Mouse (Mus musculus) liver, embryonic 15.5 days (tissue): ENCODE measurements around the gene B4galnt2. TPM values are rescaled to one million over a fixed set of nuclear protein-coding genes. Genes with fewer than 3 reads are reported as not detected.
"Not testable (repeated sequence)": the region's sequence is repeated elsewhere in the genome, so short reads cannot be mapped to it uniquely, and the experiment has no call there.

Source experiments
- ATAC-seq: fragments of 200-750 bp; cut with Nextera tagmentation; 2 replicates; pipeline ENCODE4 v1.8.0; 2017; ENCODE audit warnings: moderate number of reproducible peaks, mild to moderate bottlenecking, moderate library complexity; ENCODE audit not compliant: insufficient read depth
- H3K27ac ChIP-seq: fragments of 300-500 bp; sonication (generic); replicated peaks from 2 replicates; pipeline ENCODE4 v1.5.1; 2015; ENCODE audit warnings: mild to moderate bottlenecking, inconsistent platforms
- H3K27me3 ChIP-seq: fragments of 300-500 bp; sonication (generic); 2 replicates; pipeline ENCODE4 v1.6.1; 2015; ENCODE audit warnings: mild to moderate bottlenecking, inconsistent platforms
- H3K36me3 ChIP-seq: fragments of 300-500 bp; sonication (generic); replicated peaks from 2 replicates; pipeline ENCODE4 v1.6.1; 2015; ENCODE audit warnings: moderate library complexity, mild to moderate bottlenecking, inconsistent platforms
- H3K4me1 ChIP-seq: fragments of 300-500 bp; sonication (generic); replicated peaks from 2 replicates; pipeline ENCODE4 v1.6.1; 2015; ENCODE audit warnings: inconsistent platforms
- H3K4me2 ChIP-seq: fragments of 300-500 bp; sonication (generic); 2 replicates; pipeline ENCODE4 v1.6.1; 2015; ENCODE audit warnings: moderate library complexity, mild to moderate bottlenecking, inconsistent platforms
- H3K4me3 ChIP-seq: fragments of 300-500 bp; sonication (generic); replicated peaks from 2 replicates; pipeline ENCODE4 v1.5.1; 2015; ENCODE audit warnings: mild to moderate bottlenecking, inconsistent platforms
- H3K9ac ChIP-seq: fragments of 300-500 bp; sonication (generic); 2 replicates; pipeline ENCODE4 v1.6.1; 2015; ENCODE audit warnings: moderate library complexity, mild to moderate bottlenecking, inconsistent platforms
- H3K9me3 ChIP-seq: fragments of 300-500 bp; sonication (generic); replicated peaks from 2 replicates; pipeline ENCODE4 v1.6.1; 2016; ENCODE audit warnings: inconsistent platforms
- WGBS: fragments of 180-500 bp; shearing (Covaris S2); methylation state at CpG from one replicate; pipeline ENCODE4 v1.1.7; 2015; ENCODE audit warnings: mixed read lengths; ENCODE audit not compliant: insufficient replicate concordance; 5-methylcytosine and 5-hydroxymethylcytosine counted together
- polyA plus RNA-seq: library from polyadenylated mRNA; unstranded; fragments of >200 nt; fragmentation: Nextera tagmentation; extraction: Ambion mirVana; gene quantifications from 2 replicates; pipeline ENCODE4 v1.2.1, GENCODE M21; 2015

B4galnt2 gene
- polyA plus RNA-seq, 1 experiment from 2014 or later = 0.20 TPM

- 31% methylated on average over 14 of the region's 14 CpGs for WGBS
- H3K27me3 ChIP-seq = peaks cover 6% of the 10 kb centered on the region; the same call in 1 of the 2 replicates
- H3K9me3 ChIP-seq = no peaks in the 10 kb centered on the region
- H3K36me3 ChIP-seq = no peaks in the 10 kb centered on the region
- ATAC-seq = no peak
- H3K4me2 ChIP-seq = peak overlapping the region; percentile 43
- no peaks in the 10 kb centered on the region for H3K4me1 ChIP-seq
- H3K4me3 ChIP-seq = peak overlapping the region; percentile 32; the same call in 1 of the 2 replicates
- H3K27ac ChIP-seq = no peak overlapping the region
- no peak overlapping the region for H3K9ac ChIP-seq
These were observed 18.1 kb downstream of the B4galnt2 start for GRCm38 (mm10) chr11:95896446-95897179.

GRCm38 (mm10) chr11:95890462-95891051, 24.1 kb downstream of the B4galnt2 start:
- Histone ChIP-seq H3K4me1 (no peaks in the 10 kb centered on the region), H3K9me3 (no peaks in the 10 kb centered on the region), H3K27ac (no peak overlapping the region), H3K4me3 (no peak overlapping the region), H3K9ac (no peak overlapping the region), H3K27me3 (0 out of 2 replicates have a peak, but pooled peaks cover 3% of the 10 kb centered on the region), H3K4me2 (no peak overlapping the region), H3K36me3 (no peaks in the 10 kb centered on the region)
- WGBS = 57% methylated on average over 2 of the region's 2 CpGs
- ATAC-seq = no peak

- 71% methylated on average over 2 of the region's 2 CpGs for WGBS
- not testable (repeated sequence) for H3K4me1 ChIP-seq, H3K27ac ChIP-seq, H3K4me3 ChIP-seq, H3K4me2 ChIP-seq, ATAC-seq, H3K36me3 ChIP-seq, H3K27me3 ChIP-seq, H3K9me3 ChIP-seq, H3K9ac ChIP-seq
These were observed 34.8 kb downstream of the B4galnt2 start for GRCm38 (mm10) chr11:95879861-95880260.

- Histone ChIP-seq H3K9ac (no peak overlapping the region), H3K27me3 (peaks cover 3% of the 10 kb centered on the region), H3K4me2 (no peak overlapping the region), H3K27ac (no peak overlapping the region), H3K36me3 (no peaks in the 10 kb centered on the region), H3K9me3 (no peaks in the 10 kb centered on the region), H3K4me3 (no peak overlapping the region), H3K4me1 (no peaks in the 10 kb centered on the region)
- 21% methylated on average over 7 of the region's 7 CpGs for WGBS
- ATAC-seq = no peak
These were observed 38.4 kb downstream of the B4galnt2 start for GRCm38 (mm10) chr11:95876296-95876695.

- 26% methylated on average over 9 of the region's 9 CpGs for WGBS
- no peak overlapping the region for H3K4me2 ChIP-seq
- H3K36me3 ChIP-seq = no peaks in the 10 kb centered on the region
- no peaks in the 10 kb centered on the region for H3K4me1 ChIP-seq
- no peak overlapping the region for H3K9ac ChIP-seq
- no peak overlapping the region for H3K4me3 ChIP-seq
- H3K27ac ChIP-seq = no peak overlapping the region
- no peaks in the 10 kb centered on the region for H3K27me3 ChIP-seq
- ATAC-seq = no peak
- H3K9me3 ChIP-seq = no peaks in the 10 kb centered on the region
These were observed 38.9 kb downstream of the B4galnt2 start for GRCm38 (mm10) chr11:95875804-95876203.

GRCm38 (mm10) chr11:95869918-95870470, 44.7 kb downstream of the B4galnt2 start:
- no peak for ATAC-seq
- Histone ChIP-seq H3K27me3 (no peaks in the 10 kb centered on the region), H3K4me2 (no peak overlapping the region), H3K36me3 (no peaks in the 10 kb centered on the region), H3K4me1 (peaks cover 13% of the 10 kb centered on the region), H3K27ac (no peak overlapping the region), H3K9me3 (no peaks in the 10 kb centered on the region), H3K9ac (no peak overlapping the region), H3K4me3 (no peak overlapping the region)
- WGBS = 53% methylated on average over 6 of the region's 6 CpGs

GRCm38 (mm10) chr11:95869442-95869841, 45.2 kb downstream of the B4galnt2 start:
- no peak for ATAC-seq
- 64% methylated on average over 4 of the region's 4 CpGs for WGBS

GRCm38 (mm10) chr11:95861397-95861796, 53.3 kb downstream of the B4galnt2 start:
- Histone ChIP-seq H3K27me3 (no peaks in the 10 kb centered on the region), H3K9ac (no peak overlapping the region), H3K27ac (peak overlapping the region; percentile 35; the same call in 1 of the 2 replicates), H3K4me2 (no peak overlapping the region), H3K4me1 (peaks cover 37% of the 10 kb centered on the region), H3K4me3 (no peak overlapping the region), H3K9me3 (no peaks in the 10 kb centered on the region), H3K36me3 (no peaks in the 10 kb centered on the region)
- no peak for ATAC-seq
- 75% methylated on average over 8 of the region's 8 CpGs for WGBS

More at GRCm38 (mm10) chr11:95869442-95869841, 45.2 kb downstream of the B4galnt2 start:
- Histone ChIP-seq H3K27ac (no peak overlapping the region), H3K36me3 (no peaks in the 10 kb centered on the region), H3K9ac (no peak overlapping the region), H3K27me3 (no peaks in the 10 kb centered on the region), H3K4me3 (no peak overlapping the region), H3K4me2 (no peak overlapping the region), H3K9me3 (no peaks in the 10 kb centered on the region), H3K4me1 (peaks cover 13% of the 10 kb centered on the region)

GRCm38 (mm10) chr11:95860071-95860490, 54.6 kb downstream of the B4galnt2 start:
- Histone ChIP-seq H3K36me3 (no peaks in the 10 kb centered on the region), H3K27me3 (no peaks in the 10 kb centered on the region), H3K4me2 (peak overlapping the region; percentile 91), H3K4me3 (peak overlapping the region; percentile 83), H3K9me3 (no peaks in the 10 kb centered on the region), H3K9ac (peak overlapping the region; percentile 81), H3K27ac (peak overlapping the region; percentile 97), H3K4me1 (peaks cover 37% of the 10 kb centered on the region)
- ATAC-seq = peak; percentile 43
- WGBS = 17% methylated on average over 3 of the region's 3 CpGs

- H3K4me2 ChIP-seq = peak overlapping the region; percentile 91
These were observed 55.2 kb downstream of the B4galnt2 start for GRCm38 (mm10) chr11:95859468-95859855.

More at GRCm38 (mm10) chr11:95859468-95859855, 55.2 kb downstream of the B4galnt2 start:
- Histone ChIP-seq H3K4me1 (peaks cover 37% of the 10 kb centered on the region), H3K36me3 (no peaks in the 10 kb centered on the region), H3K27ac (peak overlapping the region; percentile 97), H3K9me3 (no peaks in the 10 kb centered on the region), H3K4me3 (peak overlapping the region; percentile 83), H3K27me3 (no peaks in the 10 kb centered on the region), H3K9ac (peak overlapping the region; percentile 81)
- under 1% methylated on average over 35 of the region's 35 CpGs for WGBS
- ATAC-seq = peak; percentile 51
